Mouse (Mus musculus) midbrain, embryonic 15.5 days (tissue): ENCODE measurements at regions not wholly inside any gene's neighbourhood (a gene's known extent, or its start where the extent isn't known, plus 50 kb on each side); places are given as distances from the start of the nearest gene placed in this dataset.
"Not testable (repeated sequence)": the region's sequence is repeated elsewhere in the genome, so short reads cannot be mapped to it uniquely, and the experiment has no call there.

Experiments used
- ATAC-seq: fragments of 200-750 bp; cut with Nextera tagmentation; replicated peaks from 2 replicates; pipeline ENCODE4 v1.8.0; 2017; ENCODE audit warnings: moderate TSS enrichment
- H3K27ac ChIP-seq: fragments of 300-500 bp; sonication (generic); 2 replicates; pipeline ENCODE4 v1.5.1; 2015; ENCODE audit warnings: mild to moderate bottlenecking, inconsistent platforms
- H3K27me3 ChIP-seq: fragments of 300-500 bp; sonication (generic); replicated peaks from 2 replicates; pipeline ENCODE4 v1.6.1; 2015; ENCODE audit warnings: inconsistent platforms
- H3K36me3 ChIP-seq: fragments of 300-500 bp; sonication (generic); replicated peaks from 2 replicates; pipeline ENCODE4 v1.6.1; 2015; ENCODE audit warnings: inconsistent platforms
- H3K4me1 ChIP-seq: fragments of 300-500 bp; sonication (generic); 2 replicates; pipeline ENCODE4 v1.6.1; 2015; ENCODE audit warnings: inconsistent platforms
- H3K4me2 ChIP-seq: fragments of 300-500 bp; sonication (generic); 2 replicates; pipeline ENCODE4 v1.6.1; 2015; ENCODE audit warnings: inconsistent platforms, mild to moderate bottlenecking, moderate library complexity
- H3K4me3 ChIP-seq: fragments of 300-500 bp; sonication (generic); 2 replicates; pipeline ENCODE4 v1.5.1; 2015; ENCODE audit warnings: mild to moderate bottlenecking, inconsistent platforms
- H3K9ac ChIP-seq: fragments of 300-500 bp; sonication (generic); 2 replicates; pipeline ENCODE4 v1.6.1; 2015; ENCODE audit warnings: mild to moderate bottlenecking, inconsistent platforms
- H3K9me3 ChIP-seq: fragments of 300-500 bp; sonication (generic); 2 replicates; pipeline ENCODE4 v1.6.1; 2016; ENCODE audit warnings: inconsistent platforms
- WGBS: fragments of 180-500 bp; shearing (Covaris S2); methylation state at CpG from one replicate; pipeline ENCODE4 v1.1.7; 2015; ENCODE audit warnings: mixed read lengths; 5-methylcytosine and 5-hydroxymethylcytosine counted together

DNA sequence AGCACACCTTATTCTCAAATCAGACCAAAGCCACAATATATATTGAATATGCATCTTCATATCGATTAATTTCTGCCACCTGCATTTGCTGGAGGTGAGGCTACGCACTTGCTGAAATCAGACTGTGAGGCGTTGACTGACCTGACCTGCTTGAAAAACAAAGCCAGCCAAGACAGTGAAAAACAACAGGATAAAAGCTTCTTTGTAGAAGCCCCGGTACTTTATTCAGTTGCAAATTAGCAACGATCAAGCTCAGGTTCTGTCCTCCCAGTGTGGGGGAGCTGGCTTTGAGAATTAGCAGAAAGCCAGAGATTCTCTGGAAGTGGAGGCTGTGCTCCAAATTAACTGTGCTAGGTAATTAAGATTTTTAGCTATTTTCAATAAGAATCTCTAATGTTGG is 100.6 kb downstream of the Vmn2r79 start:
- Histone ChIP-seq H3K36me3 (no peaks in the 10 kb centered on the region), H3K27me3 (no peaks in the 10 kb centered on the region), H3K4me1 (no peaks in the 10 kb centered on the region), H3K4me3 (no peak overlapping the region), H3K9me3 (peaks cover 2% of the 10 kb centered on the region; the same call in 1 of the 2 replicates), H3K27ac (no peak overlapping the region), H3K9ac (no peak overlapping the region), H3K4me2 (no peak overlapping the region)
- WGBS, result 48% methylated on average over 5 of the region's 5 CpGs
- no peak for ATAC-seq

DNA sequence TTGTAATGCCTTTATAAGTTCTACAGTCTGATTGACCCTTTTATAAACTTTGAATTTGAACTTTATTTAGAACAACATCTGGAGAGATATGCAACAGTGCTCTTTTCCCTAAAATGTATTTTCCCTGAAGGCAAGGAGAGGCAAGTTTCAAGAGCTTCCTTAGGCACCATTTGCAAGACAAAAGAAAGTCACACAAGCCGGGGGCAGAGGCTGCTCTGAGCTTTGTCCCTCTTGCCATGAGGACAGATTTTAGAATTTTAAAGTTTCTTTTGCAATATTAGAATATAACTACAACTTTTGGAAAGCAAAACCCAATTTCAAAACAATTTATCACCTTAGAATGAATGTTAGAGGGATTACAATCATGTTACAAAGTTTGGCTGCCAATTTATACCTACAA is 103.7 kb downstream of the Vmn2r79 start:
- not testable (repeated sequence) for H3K27me3 ChIP-seq, H3K4me2 ChIP-seq, H3K4me1 ChIP-seq, H3K4me3 ChIP-seq, H3K36me3 ChIP-seq, H3K9ac ChIP-seq, H3K9me3 ChIP-seq, ATAC-seq, H3K27ac ChIP-seq
- WGBS, result 22% methylated on average over 1 of the region's 1 CpGs

DNA sequence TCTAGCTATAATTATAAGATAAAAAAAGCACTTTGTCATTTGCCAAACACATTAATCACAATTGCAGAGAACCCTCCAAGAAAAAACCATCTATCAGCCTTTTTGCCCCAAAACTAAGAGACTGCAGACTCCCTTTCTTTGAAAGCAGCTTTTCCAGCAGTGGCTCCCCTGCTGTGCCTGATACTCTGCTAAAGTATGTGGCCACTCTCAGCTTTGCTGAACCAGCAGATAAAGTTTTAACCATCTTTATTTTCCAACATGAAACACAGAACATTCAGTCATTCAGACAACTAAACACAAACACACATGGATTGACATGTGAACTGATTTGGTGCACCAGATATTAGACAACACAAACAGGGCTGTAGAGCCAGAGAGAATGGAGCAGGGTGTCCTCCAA is 104.5 kb downstream of the Vmn2r79 start:
- H3K4me2 ChIP-seq, H3K4me1 ChIP-seq, H3K27me3 ChIP-seq, ATAC-seq, H3K4me3 ChIP-seq, H3K36me3 ChIP-seq, H3K9ac ChIP-seq, H3K9me3 ChIP-seq, H3K27ac ChIP-seq: not testable (repeated sequence)

DNA sequence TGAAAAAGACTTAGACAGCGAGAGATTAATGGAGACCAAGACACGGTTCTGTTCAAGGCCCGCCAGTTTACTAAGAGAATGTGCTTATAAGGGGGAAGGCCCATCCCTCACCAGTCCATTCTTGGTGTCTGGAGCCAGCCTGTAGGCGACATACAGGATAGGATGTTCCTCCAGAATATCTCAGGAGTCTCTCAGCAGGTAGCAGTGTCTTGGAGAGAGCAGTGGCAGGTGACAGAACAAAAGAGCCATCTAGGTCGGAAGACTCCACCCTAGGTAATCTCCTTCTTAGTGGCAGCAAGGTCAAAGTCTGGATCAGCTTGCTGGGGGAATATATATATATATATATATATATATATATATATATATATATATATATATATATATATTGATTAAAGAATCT is 105.4 kb downstream of the Vmn2r79 start:
- not testable (repeated sequence) for H3K9ac ChIP-seq, H3K9me3 ChIP-seq, H3K27me3 ChIP-seq, H3K4me3 ChIP-seq, ATAC-seq, H3K27ac ChIP-seq, H3K36me3 ChIP-seq, H3K4me2 ChIP-seq, H3K4me1 ChIP-seq
- WGBS, result 89% methylated on average over 5 of the region's 5 CpGs

DNA sequence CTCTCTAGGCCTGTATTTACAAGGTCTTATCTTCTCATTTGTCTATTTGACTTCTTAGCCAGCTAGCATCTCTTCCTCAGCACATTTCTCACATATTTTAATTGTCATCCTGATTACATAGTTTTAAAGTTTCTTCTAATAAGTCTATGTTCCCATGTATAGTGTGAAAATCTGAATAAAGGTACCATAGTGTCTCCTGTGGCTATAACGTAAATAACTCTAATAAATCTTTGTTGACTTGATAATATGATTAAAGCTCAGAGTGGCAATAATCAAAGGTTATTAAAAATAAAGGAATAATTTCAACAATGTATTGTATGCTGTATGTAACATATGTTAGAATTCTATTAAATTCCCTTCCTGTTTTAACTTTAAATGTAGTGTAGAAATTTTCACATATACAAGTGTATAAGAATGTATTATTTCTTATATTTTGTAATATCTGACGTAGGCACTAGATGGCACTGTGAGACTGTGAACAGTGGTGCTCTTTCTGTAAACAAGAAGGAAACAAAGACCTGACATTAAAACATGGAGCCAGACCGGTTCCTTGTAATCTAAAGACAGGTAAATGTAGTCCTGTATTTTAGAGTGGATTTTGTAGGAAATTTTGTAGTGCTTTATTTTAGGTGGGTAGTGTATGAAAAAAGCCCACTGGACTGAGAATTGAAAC is 114.5 kb downstream of the Vmn2r79 start:
- H3K4me2 ChIP-seq, result peak overlapping the region; percentile 36
- 31% methylated on average over 3 of the region's 3 CpGs for WGBS
- H3K4me1 ChIP-seq, result peaks cover 4% of the 10 kb centered on the region
- peak; percentile 88 for ATAC-seq
- no peaks in the 10 kb centered on the region for H3K36me3 ChIP-seq
- peak overlapping the region; percentile 9; the same call in 1 of the 2 replicates for H3K9ac ChIP-seq
- H3K27me3 ChIP-seq, result no peaks in the 10 kb centered on the region
- no peak overlapping the region for H3K4me3 ChIP-seq
- peak overlapping the region; percentile 63 for H3K27ac ChIP-seq
- no peaks in the 10 kb centered on the region for H3K9me3 ChIP-seq

DNA sequence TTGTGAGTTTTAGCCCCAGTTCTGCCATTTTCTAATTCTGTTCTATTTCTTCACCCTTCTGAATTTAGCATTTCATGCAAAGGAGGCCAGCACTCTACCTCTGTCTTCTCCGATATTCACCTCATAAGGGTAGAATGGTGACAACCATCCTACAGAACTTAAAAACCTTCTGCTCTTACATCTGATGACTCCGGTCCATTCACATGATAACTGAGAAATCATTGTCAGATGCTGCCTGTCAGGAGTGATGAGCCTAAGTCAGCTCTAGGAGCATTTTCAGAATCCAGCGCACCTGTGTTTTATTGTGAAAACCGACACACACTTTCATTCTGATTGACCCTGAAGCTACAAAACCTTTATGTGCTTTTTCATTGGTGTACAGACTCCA is 115.1 kb downstream of the Vmn2r79 start:
- peak overlapping the region; percentile 63 for H3K27ac ChIP-seq
- WGBS, result 41% methylated on average over 4 of the region's 4 CpGs

DNA sequence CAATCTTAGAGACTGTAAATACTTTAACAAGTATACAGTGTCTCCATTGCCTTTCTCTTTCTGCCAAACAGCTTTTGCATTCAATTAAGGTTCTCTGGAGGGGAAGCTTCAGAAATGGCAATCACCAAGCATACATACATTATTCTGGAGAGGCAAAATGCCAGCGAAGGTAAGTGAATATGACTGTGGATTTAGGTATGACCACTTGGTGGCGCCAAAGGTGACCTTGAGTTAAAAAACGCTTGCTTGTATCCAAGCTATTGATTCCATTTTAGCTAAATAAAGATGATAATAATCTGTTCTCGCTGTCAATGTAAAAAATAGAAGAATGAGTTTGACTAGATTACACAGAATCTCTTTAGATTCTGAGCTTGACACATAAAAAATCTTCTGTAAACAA is 117.7 kb downstream of the Vmn2r79 start:
- H3K9ac ChIP-seq, result no peak overlapping the region
- H3K4me2 ChIP-seq, result no peak overlapping the region
- no peak overlapping the region for H3K4me3 ChIP-seq
- H3K27me3 ChIP-seq, result no peaks in the 10 kb centered on the region
- H3K27ac ChIP-seq, result no peak overlapping the region
- H3K36me3 ChIP-seq, result no peaks in the 10 kb centered on the region
- H3K4me1 ChIP-seq, result peaks cover 4% of the 10 kb centered on the region
- H3K9me3 ChIP-seq, result no peaks in the 10 kb centered on the region
- WGBS, result 6% methylated on average over 4 of the region's 4 CpGs
- 0 out of 2 replicates have a peak, but pooled peaks have one; percentile 45 for ATAC-seq

More for the DNA sequence above, 115.1 kb downstream of the Vmn2r79 start:
- H3K9me3 ChIP-seq, result no peaks in the 10 kb centered on the region
- ATAC-seq, result peak; percentile 77
- H3K36me3 ChIP-seq, result no peaks in the 10 kb centered on the region
- H3K4me1 ChIP-seq, result peaks cover 4% of the 10 kb centered on the region
- no peak overlapping the region for H3K4me3 ChIP-seq
- peak overlapping the region; percentile 9; the same call in 1 of the 2 replicates for H3K9ac ChIP-seq
- no peaks in the 10 kb centered on the region for H3K27me3 ChIP-seq
- peak overlapping the region; percentile 36 for H3K4me2 ChIP-seq

DNA sequence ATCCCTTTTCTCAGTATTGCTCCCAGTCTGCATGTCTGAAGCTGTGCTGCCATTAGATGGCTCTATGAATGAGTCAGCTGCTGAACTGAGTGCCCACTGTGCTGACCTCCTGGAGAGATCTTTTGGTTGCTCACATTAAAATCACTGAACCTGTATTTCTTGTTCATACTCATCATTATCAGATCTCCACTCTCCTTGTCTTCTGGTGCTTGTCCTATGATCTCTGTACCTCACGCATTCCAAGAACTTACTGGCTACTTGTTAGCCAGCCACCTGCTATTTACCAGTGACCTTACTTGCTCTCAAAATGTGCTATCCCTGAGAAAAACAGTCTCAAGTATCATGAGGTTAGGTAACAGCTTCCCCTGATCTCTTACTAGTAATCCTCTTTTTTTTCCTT is 123.4 kb upstream of the Nox4 start:
- no peak overlapping the region for H3K27ac ChIP-seq
- no peak overlapping the region for H3K4me2 ChIP-seq
- no peaks in the 10 kb centered on the region for H3K9me3 ChIP-seq
- H3K4me3 ChIP-seq, result no peak overlapping the region
- H3K36me3 ChIP-seq, result no peaks in the 10 kb centered on the region
- 86% methylated on average over 1 of the region's 1 CpGs for WGBS
- H3K4me1 ChIP-seq, result no peaks in the 10 kb centered on the region
- no peak overlapping the region for H3K9ac ChIP-seq
- no peak for ATAC-seq
- no peaks in the 10 kb centered on the region for H3K27me3 ChIP-seq

DNA sequence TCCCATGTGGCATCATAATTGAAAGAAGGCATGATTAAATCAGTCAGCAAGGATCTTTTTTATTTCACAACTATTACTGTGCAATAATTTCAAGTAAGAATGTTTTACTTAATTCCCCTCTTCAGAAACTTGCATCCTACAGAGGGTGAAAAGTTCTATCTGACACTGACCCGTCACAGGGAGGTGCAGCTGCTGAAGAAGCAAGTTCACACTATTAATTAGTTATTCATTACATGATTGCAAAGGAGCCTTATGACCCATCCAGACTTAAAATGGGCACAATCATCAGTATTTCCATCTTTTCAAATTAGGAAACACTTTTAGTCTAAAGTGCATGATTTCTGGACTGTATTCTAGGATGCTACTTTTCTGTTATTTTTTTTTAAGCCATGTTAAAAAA is 100.0 kb upstream of the Nox4 start:
- no peaks in the 10 kb centered on the region for H3K4me1 ChIP-seq
- ATAC-seq, result no peak
- no peaks in the 10 kb centered on the region for H3K36me3 ChIP-seq
- no peak overlapping the region for H3K4me3 ChIP-seq
- H3K4me2 ChIP-seq, result no peak overlapping the region
- WGBS, result 81% methylated on average over 1 of the region's 1 CpGs
- H3K9ac ChIP-seq, result no peak overlapping the region
- no peaks in the 10 kb centered on the region for H3K9me3 ChIP-seq
- no peaks in the 10 kb centered on the region for H3K27me3 ChIP-seq
- H3K27ac ChIP-seq, result no peak overlapping the region

DNA sequence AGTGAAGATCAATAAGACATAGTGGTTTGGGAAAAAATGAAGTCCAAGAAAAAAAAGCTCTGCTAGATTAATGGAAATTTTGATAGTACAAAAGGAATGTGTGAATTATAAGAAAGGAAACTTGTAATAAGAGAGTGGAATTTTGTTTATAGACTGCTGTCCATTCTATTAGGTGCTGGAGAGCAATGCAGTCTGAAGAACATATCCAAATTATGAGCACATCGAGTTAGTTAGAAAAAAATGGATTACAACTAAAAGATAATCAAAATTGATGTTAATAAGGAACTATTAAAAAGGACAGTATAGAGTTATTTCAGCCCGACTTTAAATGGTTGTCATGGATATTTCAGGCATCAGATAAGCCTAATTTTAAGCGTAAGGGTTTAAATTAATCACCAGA is 98.2 kb upstream of the Nox4 start:
- H3K36me3 ChIP-seq, result no peaks in the 10 kb centered on the region
- H3K9ac ChIP-seq, result no peak overlapping the region
- H3K27me3 ChIP-seq, result no peaks in the 10 kb centered on the region
- no peak overlapping the region for H3K4me3 ChIP-seq
- no peak for ATAC-seq
- no peak overlapping the region for H3K27ac ChIP-seq
- WGBS, result 69% methylated on average over 3 of the region's 3 CpGs
- no peaks in the 10 kb centered on the region for H3K9me3 ChIP-seq
- H3K4me1 ChIP-seq, result no peaks in the 10 kb centered on the region
- H3K4me2 ChIP-seq, result no peak overlapping the region

DNA sequence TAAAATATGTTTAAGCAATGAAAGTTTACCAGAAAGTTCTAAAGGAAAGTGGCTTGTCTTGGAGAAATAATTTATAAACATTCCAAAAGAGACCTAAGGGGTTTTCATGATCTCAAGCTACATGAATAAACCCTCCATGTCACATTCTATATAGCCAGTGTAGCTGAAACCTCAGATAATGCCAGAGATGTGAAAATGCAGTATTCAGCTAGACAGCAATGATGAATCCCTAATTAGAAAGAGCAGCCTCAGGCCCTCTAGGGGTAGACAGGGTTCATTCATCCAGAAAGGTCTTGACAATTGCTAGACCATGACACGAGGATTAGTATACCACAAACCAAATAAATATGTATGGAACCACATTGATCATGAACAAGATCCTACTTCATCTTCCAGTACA is 97.2 kb upstream of the Nox4 start:
- Histone ChIP-seq H3K27me3 (no peaks in the 10 kb centered on the region), H3K36me3 (no peaks in the 10 kb centered on the region), H3K27ac (no peak overlapping the region), H3K4me2 (no peak overlapping the region), H3K9me3 (no peaks in the 10 kb centered on the region), H3K4me1 (no peaks in the 10 kb centered on the region), H3K4me3 (no peak overlapping the region), H3K9ac (no peak overlapping the region)
- no peak for ATAC-seq
- 25% methylated on average over 1 of the region's 1 CpGs for WGBS

DNA sequence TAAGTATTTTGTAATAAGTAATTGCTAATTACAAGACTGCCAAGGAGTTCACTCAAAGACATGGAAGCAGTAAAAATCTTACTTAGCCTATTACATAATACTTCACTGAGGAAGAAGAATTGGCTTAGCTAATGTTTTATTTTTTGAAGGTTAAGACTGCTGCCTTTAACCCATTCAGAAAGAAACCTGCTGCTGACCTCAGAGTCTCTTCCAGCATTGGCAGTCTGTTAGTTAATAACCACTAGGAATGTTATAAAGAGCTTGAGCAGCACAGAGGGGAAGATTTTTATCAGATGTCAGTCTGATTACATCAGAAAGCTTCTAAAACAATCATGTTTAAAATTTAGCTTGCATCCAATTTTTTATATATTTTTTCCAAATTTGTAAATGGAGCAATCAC is 94.9 kb upstream of the Nox4 start:
- H3K4me1 ChIP-seq, result no peaks in the 10 kb centered on the region
- no peak overlapping the region for H3K4me2 ChIP-seq
- H3K4me3 ChIP-seq, result no peak overlapping the region
- no peaks in the 10 kb centered on the region for H3K9me3 ChIP-seq
- H3K27me3 ChIP-seq, result no peaks in the 10 kb centered on the region
- no peak overlapping the region for H3K9ac ChIP-seq
- no peak overlapping the region for H3K27ac ChIP-seq
- no peak for ATAC-seq
- H3K36me3 ChIP-seq, result no peaks in the 10 kb centered on the region

DNA sequence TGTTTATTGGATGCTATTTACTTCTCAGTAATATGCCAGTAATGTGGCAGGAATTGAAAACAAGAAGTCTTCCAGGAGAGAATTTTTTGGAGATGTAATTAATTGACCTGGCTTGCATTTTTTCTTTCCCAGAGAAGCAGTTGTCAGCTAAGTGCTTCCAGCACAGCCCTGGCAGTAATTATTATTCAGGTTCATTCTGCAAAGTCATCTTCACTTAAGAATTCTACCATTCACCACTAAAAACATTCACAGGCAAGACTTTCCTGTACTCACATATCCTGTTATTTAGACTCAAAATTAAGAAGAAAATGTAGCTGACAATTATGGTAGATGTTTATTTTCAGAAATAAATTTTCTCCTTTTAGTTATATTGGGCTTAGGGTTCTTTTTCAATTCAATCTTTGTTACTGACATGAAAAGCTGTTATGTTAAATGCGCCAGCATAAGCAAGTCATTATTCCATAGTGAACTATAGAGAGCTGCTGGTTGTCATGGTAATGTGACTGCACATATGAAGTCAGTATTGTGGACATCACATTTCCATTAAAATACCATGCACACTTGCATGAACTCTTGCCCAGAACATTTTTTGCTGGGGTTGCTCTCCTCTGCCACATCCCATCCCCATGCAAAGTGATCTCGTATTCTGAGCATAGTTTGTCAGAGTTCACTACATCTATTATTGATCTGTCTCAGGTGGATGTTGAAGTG is 59.3 kb upstream of the Nox4 start:
- H3K4me2 ChIP-seq, result no peak overlapping the region
- H3K9ac ChIP-seq, result no peak overlapping the region
- 21% methylated on average over 2 of the region's 2 CpGs for WGBS
- no peak overlapping the region for H3K4me3 ChIP-seq
- H3K4me1 ChIP-seq, result peaks cover 8% of the 10 kb centered on the region; the same call in 1 of the 2 replicates
- peak; percentile 95 for ATAC-seq
- H3K9me3 ChIP-seq, result no peaks in the 10 kb centered on the region
- H3K27ac ChIP-seq, result 0 out of 2 replicates have a peak overlapping the region, but pooled peaks have one; percentile 17
- H3K27me3 ChIP-seq, result no peaks in the 10 kb centered on the region
- no peaks in the 10 kb centered on the region for H3K36me3 ChIP-seq
